Mouse (Mus musculus): ENCODE measurements around the gene Sparcl1. TPM values are rescaled to one million over a fixed set of nuclear protein-coding genes. Genes with fewer than 3 reads are reported as not detected.

Sparcl1 gene
- polyA plus RNA-seq, 1 experiment from 2014 or later, result 26.5 TPM

GRCm38 (mm10) chr5:104130891-104131290 lies 17.4 kb upstream of the Sparcl1 start:
- Histone ChIP-seq H3K27me3 (no peaks in the 10 kb centered on the region), H3K36me3 (replicated peaks) (no peaks in the 10 kb centered on the region), H3K4me2 (no peak overlapping the region), H3K27ac (no peak overlapping the region), H3K9ac (no peak overlapping the region), H3K9me3 (no peaks in the 10 kb centered on the region), H3K4me3 (replicated peaks) (no peak overlapping the region), H3K4me1 (no peaks in the 10 kb centered on the region)
- WGBS, result 92% methylated on average over 4 of the region's 4 CpGs
- ATAC-seq (ENCODE audit: low FRiP score), result no peak

- no peak overlapping the region for H3K9ac ChIP-seq
- ATAC-seq (ENCODE audit: low FRiP score), result no peak
- H3K27me3 ChIP-seq, result no peaks in the 10 kb centered on the region
- no peaks in the 10 kb centered on the region for H3K36me3 ChIP-seq (replicated peaks)
- H3K4me1 ChIP-seq, result no peaks in the 10 kb centered on the region
- no peak overlapping the region for H3K4me3 ChIP-seq (replicated peaks)
- WGBS, result 83% methylated on average over 12 of the region's 12 CpGs
- H3K9me3 ChIP-seq, result no peaks in the 10 kb centered on the region
- no peak overlapping the region for H3K4me2 ChIP-seq
- H3K27ac ChIP-seq, result no peak overlapping the region
Measured at GRCm38 (mm10) chr5:104128281-104129031, 14.9 kb upstream of the Sparcl1 start.

GRCm38 (mm10) chr5:104127351-104127750 lies 13.8 kb upstream of the Sparcl1 start:
- no peaks in the 10 kb centered on the region for H3K27me3 ChIP-seq

GRCm38 (mm10) chr5:104126561-104127320 lies 13.2 kb upstream of the Sparcl1 start:
- Histone ChIP-seq H3K4me2 (no peak overlapping the region), H3K9me3 (no peaks in the 10 kb centered on the region), H3K27ac (no peak overlapping the region), H3K9ac (no peak overlapping the region), H3K27me3 (no peaks in the 10 kb centered on the region), H3K4me1 (no peaks in the 10 kb centered on the region), H3K36me3 (replicated peaks) (no peaks in the 10 kb centered on the region), H3K4me3 (replicated peaks) (no peak overlapping the region)
- 89% methylated on average over 12 of the region's 12 CpGs for WGBS
- ATAC-seq (ENCODE audit: low FRiP score), result no peak

More at GRCm38 (mm10) chr5:104127351-104127750, 13.8 kb upstream of the Sparcl1 start:
- Histone ChIP-seq H3K9ac (no peak overlapping the region), H3K36me3 (replicated peaks) (no peaks in the 10 kb centered on the region), H3K27ac (no peak overlapping the region), H3K4me3 (replicated peaks) (no peak overlapping the region), H3K9me3 (no peaks in the 10 kb centered on the region), H3K4me2 (no peak overlapping the region), H3K4me1 (no peaks in the 10 kb centered on the region)
- no peak for ATAC-seq (ENCODE audit: low FRiP score)
- WGBS, result 81% methylated on average over 1 of the region's 1 CpGs

GRCm38 (mm10) chr5:104124016-104124658 lies 10.6 kb upstream of the Sparcl1 start:
- no peak for ATAC-seq (ENCODE audit: low FRiP score)
- H3K9me3 ChIP-seq, result no peaks in the 10 kb centered on the region
- no peaks in the 10 kb centered on the region for H3K36me3 ChIP-seq (replicated peaks)
- H3K4me2 ChIP-seq, result no peak overlapping the region
- no peak overlapping the region for H3K27ac ChIP-seq
- no peak overlapping the region for H3K4me3 ChIP-seq (replicated peaks)
- 92% methylated on average over 6 of the region's 6 CpGs for WGBS
- no peaks in the 10 kb centered on the region for H3K4me1 ChIP-seq
- no peak overlapping the region for H3K9ac ChIP-seq
- no peaks in the 10 kb centered on the region for H3K27me3 ChIP-seq

GRCm38 (mm10) chr5:104115890-104116289 lies 2.4 kb upstream of the Sparcl1 start:
- no peak for ATAC-seq (ENCODE audit: low FRiP score)
- no peak overlapping the region for H3K27ac ChIP-seq
- no peak overlapping the region for H3K4me2 ChIP-seq
- WGBS, result 93% methylated on average over 4 of the region's 4 CpGs
- no peak overlapping the region for H3K4me3 ChIP-seq (replicated peaks)
- no peak overlapping the region for H3K9ac ChIP-seq
- H3K4me1 ChIP-seq, result peaks cover 34% of the 10 kb centered on the region
- no peaks in the 10 kb centered on the region for H3K36me3 ChIP-seq (replicated peaks)
- H3K27me3 ChIP-seq, result 0 out of 2 replicates have a peak, but pooled peaks cover 4% of the 10 kb centered on the region
- H3K9me3 ChIP-seq, result no peaks in the 10 kb centered on the region

- Histone ChIP-seq H3K4me1 (peaks cover 42% of the 10 kb centered on the region), H3K9ac (no peak overlapping the region), H3K27me3 (0 out of 2 replicates have a peak, but pooled peaks cover 4% of the 10 kb centered on the region), H3K4me2 (no peak overlapping the region), H3K27ac (no peak overlapping the region), H3K36me3 (replicated peaks) (no peaks in the 10 kb centered on the region), H3K9me3 (no peaks in the 10 kb centered on the region), H3K4me3 (replicated peaks) (no peak overlapping the region)
- 67% methylated on average over 14 of the region's 14 CpGs for WGBS
- no peak for ATAC-seq (ENCODE audit: low FRiP score)
Measured at GRCm38 (mm10) chr5:104115118-104115517, 1.6 kb upstream of the Sparcl1 start.

GRCm38 (mm10) chr5:104112511-104112910 lies 1.0 kb downstream of the Sparcl1 start:
- 18% methylated on average over 5 of the region's 5 CpGs for WGBS
- no peak for ATAC-seq (ENCODE audit: low FRiP score)
- 0 out of 2 replicates have a peak, but pooled peaks cover 4% of the 10 kb centered on the region for H3K27me3 ChIP-seq
- peak overlapping the region; percentile 5; the same call in 1 of the 2 replicates for H3K27ac ChIP-seq
- H3K9ac ChIP-seq, result no peak overlapping the region
- H3K36me3 ChIP-seq (replicated peaks), result no peaks in the 10 kb centered on the region
- peak overlapping the region; percentile 24; the same call in 1 of the 2 replicates for H3K4me2 ChIP-seq
- H3K4me3 ChIP-seq (replicated peaks), result no peak overlapping the region
- H3K9me3 ChIP-seq, result no peaks in the 10 kb centered on the region
- peaks cover 67% of the 10 kb centered on the region for H3K4me1 ChIP-seq

GRCm38 (mm10) chr5:104112016-104112415 lies 1.5 kb downstream of the Sparcl1 start:
- no peak overlapping the region for H3K4me3 ChIP-seq (replicated peaks)
- H3K36me3 ChIP-seq (replicated peaks), result no peaks in the 10 kb centered on the region
- H3K9me3 ChIP-seq, result no peaks in the 10 kb centered on the region
- no peak for ATAC-seq (ENCODE audit: low FRiP score)
- H3K27me3 ChIP-seq, result 0 out of 2 replicates have a peak, but pooled peaks cover 4% of the 10 kb centered on the region
- peak overlapping the region; percentile 5; the same call in 1 of the 2 replicates for H3K27ac ChIP-seq
- H3K4me1 ChIP-seq, result peaks cover 69% of the 10 kb centered on the region
- peak overlapping the region; percentile 24 for H3K4me2 ChIP-seq
- H3K9ac ChIP-seq, result no peak overlapping the region
- WGBS, result 12% methylated on average over 9 of the region's 9 CpGs

- no peak overlapping the region for H3K9ac ChIP-seq
- WGBS, result 11% methylated on average over 9 of the region's 9 CpGs
Measured at GRCm38 (mm10) chr5:104110171-104110920, 3.2 kb downstream of the Sparcl1 start.

GRCm38 (mm10) chr5:104109516-104109915 lies 4.0 kb downstream of the Sparcl1 start:
- ATAC-seq (ENCODE audit: low FRiP score), result no peak
- H3K36me3 ChIP-seq (replicated peaks), result no peaks in the 10 kb centered on the region
- no peaks in the 10 kb centered on the region for H3K27me3 ChIP-seq
- H3K4me1 ChIP-seq, result peaks cover 67% of the 10 kb centered on the region
- H3K9ac ChIP-seq, result no peak overlapping the region
- no peaks in the 10 kb centered on the region for H3K9me3 ChIP-seq
- H3K27ac ChIP-seq, result peak overlapping the region; percentile 80
- H3K4me3 ChIP-seq (replicated peaks), result no peak overlapping the region; the same call in 1 of the 2 replicates
- 27% methylated on average over 3 of the region's 3 CpGs for WGBS
- H3K4me2 ChIP-seq, result peak overlapping the region; percentile 49

More at GRCm38 (mm10) chr5:104110171-104110920, 3.2 kb downstream of the Sparcl1 start:
- no peaks in the 10 kb centered on the region for H3K27me3 ChIP-seq
- H3K4me3 ChIP-seq (replicated peaks), result no peak overlapping the region
- ATAC-seq (ENCODE audit: low FRiP score), result peak; percentile 86
- H3K4me1 ChIP-seq, result peaks cover 72% of the 10 kb centered on the region
- peak overlapping the region; percentile 24 for H3K4me2 ChIP-seq
- H3K27ac ChIP-seq, result peak overlapping the region; percentile 72
- H3K9me3 ChIP-seq, result no peaks in the 10 kb centered on the region
- H3K36me3 ChIP-seq (replicated peaks), result no peaks in the 10 kb centered on the region

Measured in forebrain, embryonic 12.5 days (tissue).